Mouse (Mus musculus): ENCODE measurements around the gene Hook2.
A peak's percentile ranks its signal among the peaks of the same experiment; 100 is the strongest.

Gene Hook2

DNA sequence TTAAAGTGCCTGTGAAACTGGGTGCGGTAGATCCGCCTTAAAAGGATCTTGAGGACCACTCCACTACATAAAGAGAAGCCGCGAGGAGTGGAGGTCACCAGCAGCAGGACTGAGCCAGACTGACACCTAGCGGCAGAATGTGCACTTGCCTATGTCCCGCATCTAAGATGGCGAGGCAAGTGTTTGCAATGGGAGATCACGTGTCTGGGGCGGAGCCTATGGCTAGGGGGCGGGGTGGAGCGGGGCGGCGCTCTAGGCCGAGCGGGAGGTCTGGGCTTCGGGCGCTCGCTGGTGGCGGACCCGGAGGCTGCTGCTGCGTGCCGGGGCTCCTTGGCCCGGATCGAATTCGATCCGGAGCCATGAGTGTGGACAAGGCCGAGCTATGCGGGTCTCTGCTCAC lies at the start of gene Hook2:
Gene Hook2, plus strand, starts transcription at position 255 of the 400 bp plus-strand sequence.
- peak; percentile 97 for DNase-seq (ENCODE audit: low spot score)

DNA sequence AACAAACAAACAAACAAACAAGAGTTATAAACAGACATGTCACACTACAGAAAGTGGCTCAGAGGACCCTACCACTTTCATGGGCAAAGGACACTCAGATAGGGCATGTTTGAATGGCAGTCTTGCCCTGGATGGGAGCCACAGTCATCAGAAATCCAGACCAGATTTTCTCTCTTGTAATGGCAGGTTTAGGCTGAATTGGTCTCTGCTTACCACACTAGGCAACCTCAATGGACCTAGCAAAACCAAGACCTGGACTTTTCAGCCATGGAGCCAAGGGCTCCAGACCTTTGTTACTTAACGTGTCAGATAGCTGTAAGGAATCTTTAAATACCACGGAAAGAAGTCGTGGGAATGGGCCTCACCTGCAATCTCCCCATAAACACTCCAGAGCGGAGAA lies 46.7 kb upstream of the Hook2 start:
- no peak for DNase-seq (ENCODE audit: low spot score)

DNA sequence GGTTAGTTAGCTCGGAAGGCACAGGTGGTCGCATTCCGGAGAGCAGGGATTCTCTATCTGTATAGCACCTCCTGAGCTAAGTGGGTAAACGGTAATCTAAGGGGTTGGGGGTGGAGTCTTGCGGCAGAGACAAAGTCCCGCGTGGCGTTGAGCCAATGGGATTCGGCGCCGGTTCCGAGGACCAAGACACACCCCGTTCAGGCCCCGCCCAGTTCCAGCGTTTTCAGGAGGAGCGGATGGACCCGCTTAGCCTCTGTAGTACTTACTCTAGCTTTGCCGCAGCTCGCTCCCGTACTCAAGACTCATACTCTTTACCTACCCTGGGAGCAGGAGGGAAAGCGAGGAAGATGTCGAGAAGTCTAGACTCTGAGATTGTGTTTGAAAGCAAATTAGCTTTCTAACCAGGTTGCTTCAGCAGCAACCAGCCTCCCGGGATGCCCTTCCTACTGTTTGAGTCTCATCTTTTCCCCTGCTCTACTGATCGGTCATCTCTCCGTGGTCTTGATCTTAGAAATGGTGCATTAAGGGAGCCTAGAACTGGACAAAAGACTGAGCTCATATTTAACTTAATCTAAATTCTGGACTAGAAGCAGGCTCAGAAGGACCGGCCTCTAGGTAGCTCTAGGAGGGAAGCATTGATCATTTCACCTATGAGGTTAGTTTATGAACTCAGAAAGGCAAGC lies 45.8 kb upstream of the Hook2 start:
- peak; percentile 52 for DNase-seq (ENCODE audit: low spot score)

DNA sequence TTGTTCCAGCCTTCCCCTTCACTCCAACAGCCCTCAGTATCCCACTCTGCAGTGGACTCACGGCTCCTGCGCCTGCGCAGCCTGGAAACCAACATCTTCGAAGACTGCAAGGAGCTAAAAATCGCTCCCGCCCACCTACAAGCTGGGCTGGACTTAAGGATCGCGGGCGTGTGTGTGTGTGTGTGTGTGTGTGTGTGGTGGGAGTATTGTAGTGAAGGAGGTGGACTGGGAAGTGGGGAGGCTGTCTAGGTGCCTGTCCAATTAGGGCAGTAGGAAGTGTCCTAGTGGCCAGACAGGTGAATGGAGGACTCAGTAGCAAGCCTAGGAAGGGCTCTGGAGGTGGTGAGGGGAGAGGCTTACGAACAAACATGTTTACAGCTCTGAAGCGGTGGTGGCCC lies 45.2 kb upstream of the Hook2 start:
- DNase-seq (ENCODE audit: low spot score) = no peak

DNA sequence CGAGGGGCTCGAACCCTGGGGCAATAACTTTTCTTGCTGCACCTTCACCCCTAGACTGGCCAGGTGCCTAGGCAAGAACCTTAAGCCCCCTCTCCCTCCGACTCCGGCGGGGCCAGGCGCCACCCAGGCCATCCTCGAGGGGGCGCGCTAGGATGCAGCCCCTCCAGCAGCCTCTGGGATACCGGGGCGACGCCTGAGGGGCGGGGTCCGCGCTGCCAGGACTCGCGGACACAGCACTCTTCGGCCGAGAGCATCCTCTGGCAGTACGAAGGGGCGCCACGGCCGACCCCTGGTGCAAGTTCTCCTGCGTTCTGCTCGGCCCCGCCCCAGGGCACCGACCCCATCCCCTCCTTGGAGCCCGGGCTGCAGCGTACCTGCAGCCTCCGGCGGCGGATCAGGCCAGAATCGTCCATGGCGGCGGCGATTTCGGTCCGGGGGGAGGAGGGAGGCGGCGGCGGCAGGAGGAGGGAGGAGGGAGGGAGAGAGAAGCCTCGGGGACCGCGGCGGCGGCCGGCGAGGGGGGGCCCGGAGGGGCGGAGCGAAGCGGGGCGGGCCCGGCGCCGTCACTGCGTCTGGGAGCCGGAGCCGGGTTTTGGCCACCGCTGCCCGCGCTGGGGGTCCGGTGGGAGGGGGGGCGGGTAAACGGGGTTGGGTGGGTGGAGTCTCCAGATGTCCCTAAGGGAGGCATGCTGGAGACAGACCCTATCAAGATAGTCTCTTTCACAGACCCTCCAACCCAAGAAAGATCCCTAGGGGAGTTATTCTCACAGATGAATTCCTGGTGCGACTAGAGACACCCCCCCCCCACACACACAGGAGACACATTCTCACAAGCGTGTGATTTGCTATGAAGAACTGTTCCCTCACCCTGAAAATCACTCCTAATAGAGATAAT lies 44.5 kb upstream of the Hook2 start:
- no peak for DNase-seq (ENCODE audit: low spot score)

DNA sequence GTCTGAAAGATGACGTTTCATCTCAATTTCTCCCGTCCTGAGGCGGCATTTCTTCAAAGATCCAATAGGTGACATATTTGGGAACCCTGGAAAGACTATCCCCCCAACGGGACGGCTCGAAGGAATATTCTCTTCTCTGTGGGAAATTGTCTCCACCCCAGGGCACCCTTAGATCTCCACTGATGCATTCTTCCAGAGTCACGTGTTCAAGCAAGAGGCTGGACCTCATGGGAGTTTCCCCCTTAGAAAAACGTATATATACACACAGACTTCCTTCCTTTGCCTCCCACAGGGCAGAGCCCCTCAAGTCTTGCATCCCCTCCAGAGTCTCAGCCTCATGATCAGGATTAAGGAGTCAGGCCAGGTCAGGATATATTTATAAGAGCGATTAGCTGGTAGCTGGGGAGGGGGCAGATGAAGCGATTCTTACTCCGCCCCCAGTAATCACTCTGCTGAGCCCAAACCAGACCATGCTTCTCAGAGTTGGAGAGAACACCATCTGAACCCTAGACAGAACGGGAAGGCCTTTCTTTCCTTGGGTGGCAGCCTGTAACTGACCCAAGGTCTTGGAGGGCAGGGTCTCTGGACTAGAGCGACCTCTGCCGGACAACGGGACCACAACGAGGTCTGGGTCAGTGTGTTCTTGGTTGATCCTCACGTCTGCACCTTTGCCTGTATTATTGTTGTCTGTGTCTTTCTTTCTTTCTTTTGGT lies 43.7 kb upstream of the Hook2 start, which contains the start of gene Rtbdn:
Gene Rtbdn, plus strand, starts transcription at position 464 of the 713 bp plus-strand sequence.
- no peak for DNase-seq (ENCODE audit: low spot score)

DNA sequence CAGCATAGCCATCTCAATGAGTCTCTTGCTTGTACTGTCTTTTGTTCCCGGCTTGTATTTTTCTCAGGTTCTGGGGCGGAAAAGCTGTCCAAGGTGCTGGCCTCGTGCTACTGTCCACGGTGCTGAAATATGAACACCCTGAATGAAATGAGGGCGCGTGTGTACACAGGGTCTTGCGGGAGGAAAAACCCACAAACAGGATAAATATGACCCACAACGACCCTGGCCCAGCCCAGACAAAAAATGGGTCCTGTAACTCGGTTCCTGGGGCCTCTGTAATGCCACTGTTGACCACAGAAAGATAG lies 43.2 kb upstream of the Hook2 start:
- no peak for DNase-seq (ENCODE audit: low spot score)

DNA sequence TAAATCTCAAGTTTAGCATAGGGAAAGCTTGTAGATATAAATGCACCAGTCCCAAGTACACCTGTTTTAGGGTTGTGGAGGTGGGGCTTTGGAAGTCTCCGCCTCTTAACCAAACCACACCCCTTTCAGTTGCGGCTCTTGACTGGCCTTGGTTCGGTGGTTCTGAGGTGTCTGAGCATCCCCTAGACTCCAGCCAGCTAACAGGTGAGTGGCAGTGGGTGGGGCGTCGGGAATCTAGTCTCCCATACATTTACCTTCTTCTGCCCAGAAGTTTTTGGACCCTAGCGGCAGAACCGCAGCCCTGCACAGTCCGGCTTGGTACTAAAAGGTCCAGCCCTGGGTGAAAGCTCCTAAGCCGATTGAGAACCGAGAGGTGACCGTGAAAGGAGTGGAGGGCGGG lies 40.6 kb upstream of the Hook2 start:
- no peak for DNase-seq (ENCODE audit: low spot score)

DNA sequence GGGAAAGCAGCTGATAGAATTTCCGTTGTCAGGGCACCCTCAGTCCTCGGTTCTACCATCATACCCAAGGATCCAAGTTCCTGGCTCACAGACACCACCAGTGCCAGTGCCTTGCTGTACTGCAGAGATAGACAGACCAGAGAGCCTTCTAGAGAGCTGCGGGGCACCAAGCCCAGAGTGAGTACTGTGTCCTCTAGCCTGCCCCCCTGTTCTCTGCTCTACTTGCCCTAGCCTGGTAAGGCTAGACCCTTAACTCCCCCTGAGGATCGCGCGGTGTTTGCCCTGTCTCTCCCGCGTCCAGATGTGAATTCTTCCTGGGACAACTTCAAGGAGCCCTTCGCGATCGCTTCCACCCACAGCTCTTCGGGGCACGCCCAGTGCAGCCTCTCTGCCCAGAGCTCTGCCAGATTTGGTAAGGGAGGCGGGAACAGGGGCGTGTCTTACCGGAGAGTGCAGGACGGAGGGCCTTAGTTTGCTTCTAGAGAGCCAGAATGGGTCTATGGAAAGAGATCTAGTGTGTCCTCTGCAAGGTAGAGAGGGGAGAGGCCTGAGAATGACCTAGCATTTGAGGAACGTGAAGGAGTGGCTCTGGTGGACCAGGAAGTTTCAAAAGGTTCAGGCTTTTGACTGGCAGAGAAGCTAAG lies 37.7 kb upstream of the Hook2 start:
- no peak for DNase-seq (ENCODE audit: low spot score)

DNA sequence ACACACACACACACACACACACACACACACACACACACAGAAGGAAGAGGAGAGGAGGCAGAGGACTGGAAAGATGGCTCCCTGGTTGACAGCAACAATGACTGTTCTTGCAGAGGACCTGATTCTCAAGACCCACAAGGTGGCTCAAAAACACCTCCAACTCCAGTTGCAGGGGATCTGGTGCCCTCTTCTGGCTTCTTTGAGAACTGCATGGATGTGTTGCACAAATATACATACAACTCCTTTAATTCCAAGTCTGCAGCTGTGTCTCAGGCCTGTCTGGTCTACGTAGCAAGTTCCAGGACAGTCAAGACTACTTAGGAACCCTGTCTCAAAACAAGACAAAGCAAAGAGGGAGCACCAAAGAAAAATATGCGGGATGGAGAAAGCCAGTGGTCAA lies 33.6 kb upstream of the Hook2 start:
- peak; percentile 69 for DNase-seq (ENCODE audit: low spot score)

DNA sequence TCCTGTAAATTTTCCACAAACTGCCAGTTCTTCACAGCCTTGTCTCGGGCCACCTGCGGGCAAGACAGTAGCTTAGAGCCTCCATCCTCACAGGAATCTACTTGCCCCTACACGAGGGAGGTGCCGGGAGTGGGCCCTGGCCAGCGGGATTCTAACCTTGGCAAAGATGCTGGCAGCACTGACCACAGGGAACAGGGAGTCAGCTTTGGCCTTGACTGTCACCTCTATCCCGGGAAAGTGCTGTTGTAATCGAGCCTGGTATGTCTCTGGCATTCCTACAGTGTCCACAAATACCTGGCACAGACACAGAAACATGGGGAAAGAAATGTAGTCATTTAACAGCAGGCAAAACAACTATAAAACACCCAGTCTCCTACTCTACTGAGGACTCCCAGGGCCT lies 30.6 kb upstream of the Hook2 start:
- DNase-seq (ENCODE audit: low spot score) = no peak

DNA sequence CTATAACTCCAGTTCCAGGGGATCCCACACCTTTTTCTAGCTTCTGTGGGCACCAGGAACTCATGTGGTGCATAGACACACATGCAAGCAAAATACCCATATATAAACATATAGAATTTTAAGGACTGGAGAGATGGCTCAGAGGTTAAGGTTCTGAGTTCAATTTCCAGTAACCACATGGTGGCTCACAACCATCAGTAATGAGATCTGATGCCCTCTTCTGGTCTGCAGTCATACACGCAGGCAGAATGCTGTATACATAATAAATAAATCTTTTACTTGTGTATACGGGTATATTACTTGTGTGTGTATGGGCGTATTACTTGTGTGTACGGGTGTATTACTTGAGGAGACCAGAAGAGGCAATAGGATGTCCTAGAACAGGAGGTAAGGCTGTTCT lies 26.5 kb upstream of the Hook2 start:
- no peak for DNase-seq (ENCODE audit: low spot score)

DNA sequence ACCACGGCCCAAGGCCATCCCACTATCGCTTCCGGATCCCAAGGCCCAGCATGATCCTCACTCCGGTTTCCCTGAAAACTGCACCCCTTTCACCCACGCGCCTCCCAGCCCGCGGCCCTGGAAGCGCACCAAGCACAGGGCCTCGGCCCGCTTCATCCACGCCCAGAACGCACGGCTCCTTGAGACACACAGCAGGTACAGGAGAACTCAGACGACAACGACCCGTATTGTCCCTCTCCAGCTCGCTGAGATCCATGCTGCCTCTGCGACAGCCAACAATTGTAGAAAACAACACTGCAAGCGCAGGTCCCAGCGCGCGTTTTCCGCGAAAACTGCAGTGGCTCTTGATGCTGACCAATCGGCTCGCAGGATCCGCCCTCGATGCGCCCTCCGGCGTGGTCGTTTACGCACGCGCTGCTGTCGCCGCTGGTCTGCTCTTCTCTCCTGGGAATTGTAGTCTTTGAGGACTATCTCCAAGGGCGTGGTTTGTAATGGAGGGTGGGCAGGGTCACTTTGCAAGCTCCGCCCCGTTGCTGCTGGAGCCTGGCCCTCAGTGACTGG lies 24.6 kb upstream of the Hook2 start:
- peak; percentile 89 for DNase-seq (ENCODE audit: low spot score)

DNA sequence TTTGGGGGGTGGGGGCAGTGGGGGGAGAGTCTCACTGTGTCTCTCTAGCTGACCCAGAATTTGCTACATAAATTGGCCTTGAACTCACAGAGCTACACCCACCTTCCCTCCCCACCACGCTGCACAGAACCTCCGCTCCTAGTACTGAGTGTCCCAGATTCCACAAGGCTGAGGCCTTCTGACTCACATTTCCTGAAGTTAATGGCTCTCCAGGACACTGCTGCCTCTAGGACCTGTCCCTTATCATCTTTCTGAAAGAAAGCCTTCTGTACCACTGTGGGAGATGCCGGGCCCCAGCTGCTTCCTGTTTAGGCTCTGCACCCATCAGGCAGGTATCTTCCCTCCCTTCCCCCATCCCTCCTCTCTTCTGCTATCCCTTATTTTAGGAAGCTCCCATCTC lies 23.8 kb upstream of the Hook2 start:
- no peak for DNase-seq (ENCODE audit: low spot score)

DNA sequence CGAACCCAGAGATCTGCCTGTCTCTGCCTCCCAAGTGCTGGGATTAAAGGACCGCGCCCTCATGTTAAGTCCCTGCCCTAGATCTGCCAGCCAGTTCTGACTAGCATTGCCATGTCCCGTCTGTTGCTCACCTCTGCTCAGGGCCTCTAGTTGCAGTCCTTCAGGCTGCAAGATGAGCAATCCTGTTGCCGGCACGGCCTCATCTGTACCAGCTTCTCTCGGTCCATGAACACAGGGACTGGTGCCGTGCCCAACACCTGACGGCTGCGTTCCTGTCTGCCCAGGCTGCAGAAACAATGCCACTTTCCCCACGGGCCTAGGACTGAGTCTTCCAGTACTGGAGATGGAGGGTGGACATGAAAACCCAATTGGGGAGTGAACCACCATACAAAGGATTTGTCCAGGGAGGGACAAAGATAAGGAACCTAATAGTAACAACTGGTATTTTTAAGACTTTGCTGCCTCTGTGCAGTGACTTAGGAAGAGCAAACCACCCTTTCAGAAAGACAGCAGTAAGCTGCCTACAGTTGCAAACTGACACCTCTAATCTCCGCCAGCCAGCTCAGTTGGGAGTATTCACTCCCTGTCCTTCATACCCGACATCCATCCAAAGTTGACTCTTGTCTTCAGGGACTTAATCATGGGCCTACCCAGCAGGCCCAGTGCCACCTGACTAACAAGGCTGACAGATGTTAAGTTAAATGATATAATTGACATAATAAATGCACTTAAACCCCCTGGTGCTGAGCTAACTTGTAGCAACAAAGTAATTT lies 22.7 kb upstream of the Hook2 start:
- no peak for DNase-seq (ENCODE audit: low spot score)

DNA sequence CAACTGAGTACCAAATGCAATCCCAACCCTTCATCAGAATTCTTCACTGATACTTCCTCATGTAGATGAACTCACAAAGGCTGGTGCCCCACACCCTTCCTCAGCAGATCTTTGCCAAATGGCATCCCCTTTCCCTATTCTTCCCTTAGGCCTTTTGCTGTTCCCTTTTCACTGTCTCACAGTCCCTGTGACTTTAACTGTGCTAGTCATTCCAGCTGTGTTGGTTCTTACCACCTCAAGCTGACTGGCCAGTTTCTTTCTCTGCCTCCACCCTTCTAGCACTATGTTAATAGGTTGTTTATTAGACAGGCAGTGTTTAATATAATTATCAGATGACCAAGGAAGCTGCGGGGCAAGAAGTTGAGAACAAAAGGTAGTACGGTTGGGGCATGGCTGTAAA lies 21.8 kb upstream of the Hook2 start:
- no peak for DNase-seq (ENCODE audit: low spot score)

DNA sequence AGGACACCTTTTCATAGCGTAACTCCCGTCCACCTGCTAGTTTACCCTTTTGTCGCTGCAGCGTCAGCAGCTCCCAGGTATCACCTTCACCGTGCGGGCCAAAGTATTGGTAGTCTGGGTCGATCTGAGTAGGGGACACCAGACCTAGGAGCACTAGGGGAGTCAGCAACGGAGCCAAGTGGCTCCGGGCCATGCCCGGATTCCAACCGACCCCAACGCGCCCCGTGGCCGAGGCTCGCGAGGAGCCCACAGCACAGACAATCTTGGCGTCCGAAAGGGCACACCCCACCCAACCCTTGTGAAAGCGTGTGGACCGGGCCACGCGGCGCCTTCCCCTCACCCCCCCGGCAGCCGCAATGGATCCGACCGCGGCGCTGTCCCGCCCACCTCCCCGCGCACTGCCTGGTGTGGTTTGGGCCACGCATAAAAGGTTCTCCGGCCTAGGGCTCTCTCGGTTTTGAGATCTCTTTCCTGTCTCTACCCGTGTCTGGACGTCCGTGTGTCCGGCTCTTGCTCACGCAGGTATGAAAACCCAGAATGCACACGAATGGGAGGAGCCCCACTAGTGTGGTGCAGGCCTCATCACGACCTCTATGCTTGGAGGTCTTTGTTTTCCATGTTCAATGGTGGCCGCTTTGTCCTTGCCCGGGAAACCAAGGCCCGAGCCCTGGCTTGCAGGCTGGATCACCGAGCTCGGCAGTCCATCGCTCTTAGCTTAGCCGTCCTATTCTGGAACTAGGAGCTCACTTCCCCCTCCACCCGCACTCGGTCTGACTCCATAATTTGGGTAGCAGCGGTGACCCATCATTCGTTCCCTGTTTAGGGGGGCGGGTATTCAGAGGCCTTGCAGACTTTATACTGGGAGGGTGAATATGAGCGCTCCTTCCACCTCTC lies 20.9 kb upstream of the Hook2 start, which contains the start of the genes Gm49661, Prdx2 and Rnaseh2a:
Gene Gm49661, minus strand, starts transcription at position 193 of the 894 bp plus-strand sequence.
Gene Prdx2, plus strand, starts transcription at position 347 of the 894 bp plus-strand sequence.
Gene Rnaseh2a, minus strand, starts transcription at position 527 of the 894 bp plus-strand sequence.
- DNase-seq (ENCODE audit: low spot score) = peak; percentile 36

DNA sequence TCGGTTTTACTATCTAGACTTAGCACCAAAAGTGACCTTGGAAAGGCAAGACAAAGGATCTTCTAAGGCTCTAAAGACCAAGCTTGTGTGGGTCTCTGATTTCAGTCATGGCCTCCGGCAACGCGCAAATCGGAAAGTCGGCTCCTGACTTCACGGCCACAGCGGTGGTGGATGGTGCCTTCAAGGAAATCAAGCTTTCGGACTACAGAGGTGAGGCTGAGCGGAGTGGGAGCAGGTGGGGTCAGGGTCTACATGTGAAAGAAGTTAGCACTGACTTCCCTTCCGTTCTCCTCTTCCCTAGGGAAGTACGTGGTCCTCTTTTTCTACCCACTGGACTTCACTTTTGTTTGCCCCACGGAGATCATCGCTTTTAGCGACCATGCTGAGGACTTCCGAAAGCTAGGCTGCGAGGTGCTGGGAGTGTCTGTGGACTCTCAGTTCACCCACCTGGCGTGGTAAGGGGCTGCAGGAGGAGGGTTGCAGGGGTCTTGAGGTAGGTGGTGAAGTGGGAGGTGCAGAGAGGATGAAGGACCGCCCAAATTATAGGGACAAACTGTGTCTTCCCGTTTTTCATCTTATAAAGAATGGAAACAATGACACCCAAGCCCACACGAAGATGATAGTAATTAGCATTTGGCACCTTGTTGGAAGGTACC lies 20.1 kb upstream of the Hook2 start:
- DNase-seq (ENCODE audit: low spot score) = no peak

DNA sequence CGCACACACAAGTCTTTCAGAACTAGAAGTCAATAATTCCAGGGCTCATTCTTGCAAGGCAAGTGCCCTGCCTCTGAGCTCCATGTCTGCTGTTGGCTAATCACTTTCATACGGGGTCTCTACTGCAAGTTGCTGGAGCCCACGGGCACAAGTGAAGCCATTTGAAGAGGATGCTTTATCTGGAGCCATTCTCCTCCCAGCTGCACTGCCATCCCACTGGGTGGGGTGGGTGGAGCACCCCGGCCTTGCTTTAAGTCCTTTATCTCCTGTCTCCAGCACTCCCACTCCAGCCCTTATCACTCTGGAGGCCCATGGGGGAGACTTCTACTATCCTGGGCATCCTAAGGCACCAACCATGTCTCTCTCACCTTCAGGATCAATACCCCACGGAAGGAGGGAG lies 19.5 kb upstream of the Hook2 start:
- DNase-seq (ENCODE audit: low spot score) = no peak
